Mouse (Mus musculus) liver, postnatal 0 days (tissue): ENCODE data around the gene Nxph1. TPM values are rescaled to one million over a fixed set of nuclear protein-coding genes. Genes with fewer than 3 reads are reported as not detected.

ENCODE experiments used
- ATAC-seq: fragments of 200-750 bp; cut with Nextera tagmentation; 2 replicates; pipeline ENCODE4 v1.8.0; 2017; ENCODE audit warnings: mild to moderate bottlenecking, moderate library complexity
- DNase-seq: peaks from one replicate; pipeline ENCODE4 v3.0.0-alpha.2; 2016
- H3K27ac ChIP-seq: fragments of 300-500 bp; sonication (generic); 2 replicates; pipeline ENCODE4 v1.5.1; 2014; ENCODE audit warnings: antibody characterized with exemption, moderate library complexity, mild to moderate bottlenecking, low read depth
- H3K27me3 ChIP-seq: fragments of 300-500 bp; sonication (generic); 2 replicates; pipeline ENCODE4 v1.6.1; 2014; ENCODE audit warnings: low read length, control low read depth, mixed read lengths; ENCODE audit not compliant: insufficient read depth
- H3K36me3 ChIP-seq: fragments of 300-500 bp; sonication (generic); replicated peaks from 2 replicates; pipeline ENCODE4 v1.6.1; 2014; ENCODE audit warnings: mild to moderate bottlenecking, control low read depth, low read length, moderate library complexity, mixed read lengths; ENCODE audit not compliant: insufficient read depth
- H3K4me1 ChIP-seq: fragments of 300-500 bp; sonication (generic); 2 replicates; pipeline ENCODE4 v1.6.1; 2014; ENCODE audit warnings: antibody characterized with exemption, mild to moderate bottlenecking, control low read depth; ENCODE audit not compliant: insufficient read depth
- H3K4me2 ChIP-seq: fragments of 300-500 bp; sonication (generic); 2 replicates; pipeline ENCODE4 v1.6.1; 2014; ENCODE audit warnings: low read depth, mild to moderate bottlenecking, low read length, moderate library complexity, mixed read lengths
- H3K4me3 ChIP-seq: fragments of 300-500 bp; sonication (generic); 2 replicates; pipeline ENCODE4 v1.5.1; 2014; ENCODE audit warnings: low read depth, low read length
- H3K9ac ChIP-seq: fragments of 300-500 bp; sonication (generic); replicated peaks from 2 replicates; pipeline ENCODE4 v1.6.1; 2014; ENCODE audit warnings: mild to moderate bottlenecking, moderate library complexity
- H3K9me3 ChIP-seq: fragments of 300-500 bp; sonication (generic); 2 replicates; pipeline ENCODE4 v1.6.1; 2016; ENCODE audit warnings: mild to moderate bottlenecking, control low read depth, low read length, mixed read lengths
- CTCF ChIP-seq: sonication (generic); IDR thresholded peaks from 2 replicates; pipeline ENCODE4 v1.5.1; 2016; ENCODE audit warnings: antibody characterized with exemption, low read depth
- EP300 ChIP-seq: IDR thresholded peaks from 2 replicates; pipeline ENCODE4 v1.6.1; 2016; ENCODE audit warnings: antibody characterized with exemption, low read depth, mild to moderate bottlenecking
- WGBS: fragments of 180-500 bp; shearing (Covaris S2); extraction: QIAGEN DNeasy Blood & Tissue Kit; methylation state at CpG from one replicate; pipeline ENCODE4 v1.1.7; 2014; ENCODE audit not compliant: insufficient replicate concordance; 5-methylcytosine and 5-hydroxymethylcytosine counted together
- polyA plus RNA-seq: library from polyadenylated mRNA; unstranded; fragments of >200 nt; fragmentation: Nextera tagmentation; extraction: Ambion mirVana; gene quantifications from 2 replicates; pipeline ENCODE4 v1.2.1, GENCODE M21; 2015

Gene Nxph1
- polyA plus RNA-seq, 1 experiment from 2014 or later, result not detected

DNA sequence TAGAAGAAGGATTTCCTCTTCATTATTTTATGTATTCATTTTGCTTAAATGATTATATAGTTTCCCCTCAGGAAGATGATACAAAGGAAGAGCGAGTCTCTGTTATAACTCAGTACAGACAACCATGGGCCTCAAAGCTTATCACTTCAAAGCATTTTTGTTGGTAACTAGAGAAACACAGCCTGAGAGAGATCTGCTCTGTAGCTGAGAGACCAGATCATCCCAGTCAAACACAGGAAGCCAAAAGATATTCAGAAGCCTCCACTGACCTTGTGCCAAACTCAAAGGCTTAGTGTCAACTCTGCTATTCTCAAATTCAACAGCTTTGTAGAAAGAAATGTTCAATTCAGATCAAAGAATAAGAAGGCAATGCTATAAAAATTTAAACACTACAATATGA lies 319.8 kb downstream of the Nxph1 start:
- Histone ChIP-seq H3K4me2 (no peak overlapping the region), H3K9me3 (no peaks in the 10 kb centered on the region), H3K27ac (no peak overlapping the region), H3K4me3 (no peak overlapping the region), H3K36me3 (no peaks in the 10 kb centered on the region), H3K9ac (no peak overlapping the region), H3K4me1 (no peaks in the 10 kb centered on the region), H3K27me3 (no peaks in the 10 kb centered on the region)
- ATAC-seq (no peak), DNase-seq (no peak)
- TF ChIP-seq CTCF (no peak), EP300 (no peak)
- 55% methylated on average over 1 of the region's 1 CpGs for WGBS

Other genes starting within 250 kb of the Nxph1 start
- 6.1 and 6.9 TPM in 2 replicates for gene Ica1, start 169.9 kb upstream of the Nxph1 start, polyA plus RNA-seq